Mouse (Mus musculus) G1E (cell line): ENCODE data around the gene 5730596B20Rik.

Experiments used
- CTCF ChIP-seq: IDR thresholded peaks from 2 replicates; pipeline ENCODE4 v1.5.1; 2012; ENCODE audit warnings: low read depth, low read length, inconsistent platforms, mixed read lengths
- GATA1 ChIP-seq: IDR thresholded peaks from 2 replicates; pipeline ENCODE4 v1.6.1; 2012; ENCODE audit warnings: borderline replicate concordance, low read length, inconsistent platforms, mixed read lengths
- GATA2 ChIP-seq: IDR thresholded peaks from 2 replicates; pipeline ENCODE4 v1.6.1; 2012; ENCODE audit warnings: low read depth, low read length, inconsistent platforms, borderline replicate concordance
- TAL1 ChIP-seq: conservative IDR thresholded peaks from 2 replicates; pipeline ENCODE4 v1.6.1; 2012; ENCODE audit warnings: low read depth, low read length, inconsistent platforms, mixed read lengths

GRCm38 (mm10) chr6:52155471-52155870, 21.8 kb upstream of the 5730596B20Rik start:
- TF ChIP-seq GATA1: no peak
- no peak for TF ChIP-seq GATA2
- no peak for TF ChIP-seq CTCF
- no peak for TF ChIP-seq TAL1
